Mouse (Mus musculus) effector memory CD4-positive, alpha-beta T cell, adult 7 months (primary cell): Measurements from ENCODE around the gene Eef1e1. TPM values are rescaled to one million over a fixed set of nuclear protein-coding genes. Genes with fewer than 3 reads are reported as not detected.

Experiments used
- polyA plus RNA-seq: library from polyadenylated mRNA; unstranded; fragments of 100-300 nt; shearing (Covaris generic); gene quantifications from one replicate; pipeline ENCODE4 v1.2.1, GENCODE M21; 2017

Gene Eef1e1
- polyA plus RNA-seq: 40.2 TPM

DNA sequence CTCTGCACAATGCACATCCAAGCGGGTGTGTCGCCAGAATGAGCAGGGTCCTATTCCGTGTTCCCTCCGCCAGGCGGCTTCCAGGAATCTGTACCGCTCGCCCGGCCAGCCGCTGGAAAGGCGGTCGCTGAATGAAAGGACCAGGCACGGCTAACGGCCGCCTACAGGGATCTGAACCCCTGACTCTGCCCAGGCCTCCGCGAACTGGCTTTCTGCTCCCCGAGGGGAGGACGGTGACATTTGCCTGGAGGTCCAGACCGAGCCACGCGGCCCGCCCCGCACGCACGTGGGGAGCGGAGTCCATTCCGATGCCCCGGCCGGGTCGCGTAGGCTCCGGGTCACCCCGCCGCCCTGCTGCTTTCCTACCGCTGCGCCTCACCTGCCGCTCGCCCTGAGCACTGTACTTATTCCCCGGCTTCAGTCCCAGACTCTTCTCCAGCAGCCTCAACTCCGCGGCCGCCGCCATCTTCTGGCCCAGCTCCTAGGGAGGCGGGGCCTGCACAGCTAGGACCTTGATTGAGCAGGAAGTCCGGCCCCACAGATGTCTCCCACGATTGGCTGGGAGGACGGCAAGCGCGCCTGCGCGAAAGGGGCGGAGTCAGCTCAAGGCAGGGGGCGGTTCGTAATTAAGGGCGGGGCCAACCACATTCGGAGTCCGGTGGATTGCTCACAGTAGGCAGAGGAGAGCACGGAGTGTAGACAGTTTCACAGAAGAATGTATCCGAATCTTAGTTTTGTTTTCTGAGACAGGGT is at the start of gene Eef1e1:
TSS of gene Eef1e1 (minus strand) at position 531 of the 753 bp plus-strand sequence.

DNA sequence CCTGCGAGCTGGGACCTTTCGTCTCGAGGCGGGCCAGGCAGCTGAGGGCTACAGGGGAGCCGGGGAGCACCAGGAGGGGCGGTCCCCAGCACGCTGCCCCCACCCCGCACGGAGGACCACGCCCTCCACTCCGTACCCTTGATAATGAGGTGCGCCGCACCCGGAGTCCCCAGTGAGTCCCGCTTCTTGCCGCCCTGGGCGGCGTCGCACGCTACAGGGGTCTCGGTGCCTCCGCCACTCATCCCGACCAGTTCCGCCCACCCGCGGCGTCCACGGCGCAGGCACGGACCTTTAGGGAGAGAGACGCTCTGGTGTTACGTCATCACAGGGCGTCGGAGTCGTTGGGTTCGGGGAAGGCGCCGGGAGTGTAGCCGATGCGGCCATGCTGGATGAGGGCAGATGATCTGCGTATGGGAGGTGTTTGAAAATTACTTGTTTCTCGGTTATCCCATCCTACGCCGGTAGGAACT is 24.0 kb downstream of the Eef1e1 start, which contains the start of gene Bloc1s5:
TSS of gene Bloc1s5 (minus strand) at position 310 of the 470 bp plus-strand sequence.

Other genes with a start within 250 kb of the Eef1e1 start
- 60.3 TPM for gene Txndc5, start 130.2 kb downstream of the Eef1e1 start, polyA plus RNA-seq
- gene Bloc1s5, start 23.9 kb downstream of the Eef1e1 start, polyA plus RNA-seq: 4.1 TPM